Mouse (Mus musculus) embryonic facial prominence, embryonic 13.5 days (tissue): ENCODE results near the gene Suv39h2. TPM values are rescaled to one million over a fixed set of nuclear protein-coding genes. Genes with fewer than 3 reads are reported as not detected.

Experiments
- ATAC-seq: fragments of 200-750 bp; cut with Nextera tagmentation; 2 replicates; pipeline ENCODE4 v1.8.0; 2017; ENCODE audit warnings: low read depth; ENCODE audit not compliant: insufficient number of reproducible peaks, insufficient read depth, low FRiP score, low TSS enrichment
- H3K27ac ChIP-seq: fragments of 300-500 bp; sonication (generic); 2 replicates; pipeline ENCODE4 v1.5.1; 2015; ENCODE audit warnings: moderate library complexity, mild to moderate bottlenecking, inconsistent platforms
- H3K27me3 ChIP-seq: fragments of 300-500 bp; sonication (generic); 2 replicates; pipeline ENCODE4 v1.6.1; 2015; ENCODE audit warnings: mild to moderate bottlenecking, inconsistent platforms
- H3K36me3 ChIP-seq: fragments of 300-500 bp; sonication (generic); 2 replicates; pipeline ENCODE4 v1.6.1; 2015; ENCODE audit warnings: mild to moderate bottlenecking, inconsistent platforms
- H3K4me1 ChIP-seq: fragments of 300-500 bp; sonication (generic); 2 replicates; pipeline ENCODE4 v1.6.1; 2015; ENCODE audit warnings: inconsistent platforms
- H3K4me2 ChIP-seq: fragments of 300-500 bp; sonication (generic); 2 replicates; pipeline ENCODE4 v1.6.1; 2015; ENCODE audit warnings: moderate library complexity, mild to moderate bottlenecking, inconsistent platforms
- H3K4me3 ChIP-seq: fragments of 300-500 bp; sonication (generic); 2 replicates; pipeline ENCODE4 v1.5.1; 2015; ENCODE audit warnings: mild to moderate bottlenecking, inconsistent platforms
- H3K9ac ChIP-seq: fragments of 300-500 bp; sonication (generic); 2 replicates; pipeline ENCODE4 v1.6.1; 2015; ENCODE audit warnings: mild to moderate bottlenecking, inconsistent platforms
- H3K9me3 ChIP-seq: fragments of 300-500 bp; sonication (generic); 2 replicates; pipeline ENCODE4 v1.6.1; 2016; ENCODE audit warnings: inconsistent platforms
- WGBS: fragments of 180-500 bp; shearing (Covaris S2); methylation state at CpG from one replicate; pipeline ENCODE4 v1.1.7; 2015; ENCODE audit warnings: mixed read lengths; 5-methylcytosine and 5-hydroxymethylcytosine counted together
- polyA plus RNA-seq: library from polyadenylated mRNA; unstranded; fragments of >200 nt; fragmentation: Nextera tagmentation; extraction: Ambion mirVana; gene quantifications from 2 replicates; pipeline ENCODE4 v1.2.1, GENCODE M21; 2015

Gene Suv39h2
- 18.3 and 22.9 TPM in 2 replicates for polyA plus RNA-seq

GRCm38 (mm10) chr2:3474861-3475283, at the start of gene Suv39h2:
TSS of gene Suv39h2 (minus strand) at chr2:3475031.
- Histone ChIP-seq H3K27ac (peak within 1 kb of the TSS; percentile 94), H3K4me3 (peak within 1 kb of the TSS; percentile 94)
- WGBS, result under 1% methylated on average over 41 of the region's 42 CpGs

GRCm38 (mm10) chr2:3522558-3522957, 47.7 kb upstream of the Suv39h2 start:
- H3K27ac ChIP-seq, result no peak overlapping the region
- no peaks in the 10 kb centered on the region for H3K9me3 ChIP-seq
- no peak overlapping the region for H3K9ac ChIP-seq
- H3K36me3 ChIP-seq, result no peaks in the 10 kb centered on the region
- no peaks in the 10 kb centered on the region for H3K27me3 ChIP-seq
- 82% methylated on average over 4 of the region's 4 CpGs for WGBS
- ATAC-seq, result no peak
- no peak overlapping the region for H3K4me3 ChIP-seq
- H3K4me2 ChIP-seq, result no peak overlapping the region
- H3K4me1 ChIP-seq, result no peaks in the 10 kb centered on the region

More at GRCm38 (mm10) chr2:3474861-3475283, at the start of gene Suv39h2:
- ATAC-seq, result peak; percentile 99
- H3K9me3 ChIP-seq, result no peaks in the 10 kb centered on the region
- H3K27me3 ChIP-seq, result no peaks in the 10 kb centered on the region
- H3K4me2 ChIP-seq, result peak within 1 kb of the TSS; percentile 69
- H3K36me3 ChIP-seq, result peaks cover 8% of the 10 kb centered on the region
- peak within 1 kb of the TSS; percentile 84 for H3K9ac ChIP-seq
- peaks cover 11% of the 10 kb centered on the region for H3K4me1 ChIP-seq

- Histone ChIP-seq H3K4me1 (peaks cover 13% of the 10 kb centered on the region), H3K4me2 (peak within 1 kb of the TSS; percentile 84), H3K27me3 (no peaks in the 10 kb centered on the region), H3K36me3 (peaks cover 24% of the 10 kb centered on the region), H3K27ac (peak within 1 kb of the TSS; percentile 82), H3K9ac (peak within 1 kb of the TSS; percentile 94), H3K9me3 (no peaks in the 10 kb centered on the region), H3K4me3 (peak within 1 kb of the TSS; percentile 87)
- peak; percentile 100 for ATAC-seq
- WGBS, result under 1% methylated on average over 60 of the region's 60 CpGs
Observed at GRCm38 (mm10) chr2:3512552-3513454, 38.0 kb upstream of the Suv39h2 start, which contains the start of the genes Gm45902, Hspa14 and Cdnf. TSS of gene Gm45902 (minus strand) at chr2:3512790. TSS of gene Hspa14 (minus strand) at chr2:3512814. TSS of gene Cdnf (plus strand) at chr2:3513030.

- peak overlapping the region; percentile 87 for H3K4me3 ChIP-seq
- H3K27ac ChIP-seq, result peak overlapping the region; percentile 82
- ATAC-seq, result no peak
- H3K9ac ChIP-seq, result peak overlapping the region; percentile 94
- peaks cover 30% of the 10 kb centered on the region for H3K36me3 ChIP-seq
- H3K4me2 ChIP-seq, result peak overlapping the region; percentile 84
- no peaks in the 10 kb centered on the region for H3K27me3 ChIP-seq
- H3K4me1 ChIP-seq, result peaks cover 13% of the 10 kb centered on the region
- H3K9me3 ChIP-seq, result no peaks in the 10 kb centered on the region
- WGBS, result 0% methylated on average over 15 of the region's 15 CpGs
Observed at GRCm38 (mm10) chr2:3512076-3512475, 37.2 kb upstream of the Suv39h2 start.

- Histone ChIP-seq H3K27ac (no peak overlapping the region), H3K27me3 (no peaks in the 10 kb centered on the region), H3K9me3 (no peaks in the 10 kb centered on the region), H3K4me3 (no peak overlapping the region), H3K9ac (no peak overlapping the region), H3K36me3 (peaks cover 72% of the 10 kb centered on the region), H3K4me2 (no peak overlapping the region), H3K4me1 (no peaks in the 10 kb centered on the region)
- 94% methylated on average over 5 of the region's 5 CpGs for WGBS
- ATAC-seq, result no peak
Observed at GRCm38 (mm10) chr2:3500886-3501285, 26.1 kb upstream of the Suv39h2 start.

- Histone ChIP-seq H3K36me3 (peaks cover 72% of the 10 kb centered on the region), H3K9ac (no peak overlapping the region), H3K9me3 (no peaks in the 10 kb centered on the region), H3K27ac (no peak overlapping the region), H3K4me2 (no peak overlapping the region), H3K4me3 (no peak overlapping the region), H3K27me3 (no peaks in the 10 kb centered on the region), H3K4me1 (no peaks in the 10 kb centered on the region)
- no peak for ATAC-seq
- 90% methylated on average over 6 of the region's 6 CpGs for WGBS
Observed at GRCm38 (mm10) chr2:3499543-3499942, 24.7 kb upstream of the Suv39h2 start.

- Histone ChIP-seq H3K4me3 (no peak overlapping the region), H3K36me3 (peaks cover 75% of the 10 kb centered on the region), H3K4me1 (no peaks in the 10 kb centered on the region), H3K27me3 (no peaks in the 10 kb centered on the region), H3K9ac (no peak overlapping the region), H3K27ac (no peak overlapping the region), H3K4me2 (no peak overlapping the region), H3K9me3 (no peaks in the 10 kb centered on the region)
- no peak for ATAC-seq
- 93% methylated on average over 3 of the region's 3 CpGs for WGBS
Observed at GRCm38 (mm10) chr2:3493833-3494409, 19.1 kb upstream of the Suv39h2 start.

- Histone ChIP-seq H3K9me3 (no peaks in the 10 kb centered on the region), H3K27me3 (no peaks in the 10 kb centered on the region), H3K4me2 (no peak overlapping the region), H3K9ac (no peak overlapping the region), H3K4me1 (no peaks in the 10 kb centered on the region), H3K27ac (no peak overlapping the region), H3K36me3 (peaks cover 42% of the 10 kb centered on the region), H3K4me3 (no peak overlapping the region)
- no peak for ATAC-seq
- WGBS, result 76% methylated on average over 3 of the region's 3 CpGs
Observed at GRCm38 (mm10) chr2:3489816-3490215, 15.0 kb upstream of the Suv39h2 start.

- Histone ChIP-seq H3K4me3 (no peak overlapping the region), H3K27me3 (no peaks in the 10 kb centered on the region), H3K27ac (no peak overlapping the region), H3K36me3 (no peaks in the 10 kb centered on the region), H3K4me2 (no peak overlapping the region), H3K9me3 (no peaks in the 10 kb centered on the region), H3K9ac (no peak overlapping the region), H3K4me1 (peaks cover 2% of the 10 kb centered on the region; the same call in 1 of the 2 replicates)
- no peak for ATAC-seq
- WGBS, result 80% methylated on average over 3 of the region's 3 CpGs
Observed at GRCm38 (mm10) chr2:3480239-3480638, 5.4 kb upstream of the Suv39h2 start.

GRCm38 (mm10) chr2:3475746-3476251, 968 bp upstream of the Suv39h2 start:
- no peak for ATAC-seq
- Histone ChIP-seq H3K36me3 (peaks cover 3% of the 10 kb centered on the region; the same call in 1 of the 2 replicates), H3K9ac (peak overlapping the region; percentile 84; the same call in 1 of the 2 replicates), H3K27ac (0 out of 2 replicates have a peak overlapping the region, but pooled peaks have one; percentile 69), H3K9me3 (no peaks in the 10 kb centered on the region), H3K4me2 (peak overlapping the region; percentile 69; the same call in 1 of the 2 replicates), H3K4me1 (peaks cover 11% of the 10 kb centered on the region), H3K27me3 (no peaks in the 10 kb centered on the region), H3K4me3 (0 out of 2 replicates have a peak overlapping the region, but pooled peaks have one; percentile 94)
- WGBS, result 60% methylated on average over 3 of the region's 3 CpGs

- peak overlapping the region; percentile 69 for H3K4me2 ChIP-seq
- peak overlapping the region; percentile 84 for H3K9ac ChIP-seq
- H3K36me3 ChIP-seq, result peaks cover 8% of the 10 kb centered on the region
- WGBS, result under 1% methylated on average over 46 of the region's 46 CpGs
- no peaks in the 10 kb centered on the region for H3K27me3 ChIP-seq
- H3K4me3 ChIP-seq, result peak overlapping the region; percentile 94
- H3K27ac ChIP-seq, result peak overlapping the region; percentile 94
- ATAC-seq, result peak; percentile 64; the same call in 1 of the 2 replicates
- H3K9me3 ChIP-seq, result no peaks in the 10 kb centered on the region
- H3K4me1 ChIP-seq, result peaks cover 11% of the 10 kb centered on the region
Observed at GRCm38 (mm10) chr2:3474361-3474805, 448 bp downstream of the Suv39h2 start.
